Mouse (Mus musculus): ENCODE data around the gene Dip2c. TPM values are rescaled to one million over a fixed set of nuclear protein-coding genes. Genes with fewer than 3 reads are reported as not detected.

Dip2c gene
- total and polyA plus RNA-seq, 3 experiments, result 0.04 to 0.14 (median 0.08) TPM

- peaks cover 0 to 9% of the 10 kb centered on the region in 2 experiments; a peak in 2 of 4 replicates for H3K4me1 ChIP-seq (ENCODE audit: control insufficient read depth in 1 of 2, insufficient read depth in 2 of 2)
- H3K4me3 ChIP-seq (replicated peaks in 1 of 3; ENCODE audit: low read depth in 2 of 3, low read length in 2 of 3, poor library complexity in 1 of 3), result no peak overlapping the region
- H3K9me3 ChIP-seq (replicated peaks; ENCODE audit: low read length), result no peaks in the 10 kb centered on the region
- dilution Hi-C loops (cut with MboI; ENCODE audit: extremely low pct_ligation_motif_present, extremely low pct_unique_long_range_greater_than_20kb, low sequenced_read_pairs) (no loop called here), in situ Hi-C loops (cut with MboI; ENCODE audit: low pct_ligation_motif_present, low pct_unique_long_range_greater_than_20kb, low sequenced_read_pairs) (no loop called here)
- H3K79me2 ChIP-seq (replicated peaks; ENCODE audit: control insufficient read depth, extremely low read depth, insufficient read depth, poor library complexity, severe bottlenecking), result no peaks in the 10 kb centered on the region
- peak; percentile 64 for DNase-seq (ENCODE audit: extremely low read depth)
- H3K4me2 ChIP-seq (ENCODE audit: insufficient read depth, low read depth, poor library complexity, severe bottlenecking), result no peak overlapping the region
- H3K36me3 ChIP-seq (replicated peaks in 1 of 2; ENCODE audit: control insufficient read depth in 1 of 2, insufficient read depth in 1 of 2, low read length in 1 of 2), result no peaks in the 10 kb centered on the region
- H3K27me3 ChIP-seq (replicated peaks), result no peaks in the 10 kb centered on the region
- no peak overlapping the region for H3K9ac ChIP-seq (ENCODE audit: insufficient read depth, low read depth)
- TF ChIP-seq ZKSCAN1 (IDR thresholded peaks at IDR 0.05; ENCODE audit: borderline replicate concordance, low read depth, low read length) (no peak), SMC3 (IDR thresholded peaks at IDR 0.05; ENCODE audit: low read depth, low read length) (peak; percentile 80), MAZ (IDR thresholded peaks at IDR 0.05; ENCODE audit: low read depth, low read length) (no peak), MEF2A (IDR thresholded peaks at IDR 0.05; ENCODE audit: borderline replicate concordance, low read depth, low read length) (no peak), EP300 (IDR thresholded peaks at IDR 0.05; ENCODE audit: low read length) (no peak), ELF1 (IDR thresholded peaks at IDR 0.05; ENCODE audit: low read depth, low read length) (no peak), JUN (IDR thresholded peaks at IDR 0.05; ENCODE audit: insufficient read depth, low read depth, low read length) (no peak), CHD2 (IDR thresholded peaks at IDR 0.05; ENCODE audit: low read length) (no peak), POLR2A (IDR thresholded peaks at IDR 0.05; ENCODE audit: low read depth, low read length) (no peak), RAD21 (IDR thresholded peaks at IDR 0.05; ENCODE audit: low read depth, low read length) (peak; percentile 63), ETS1 (conservative IDR thresholded peaks at IDR 0.05; ENCODE audit: low read depth, low read length) (no peak), CTCF (conservative IDR thresholded peaks at IDR 0.05 in 1 of 2, IDR thresholded peaks at IDR 0.05 in 1 of 2; ENCODE audit: low read depth in 2 of 2, low read length in 2 of 2) (peak; percentile 52 to 80)
- H3K27ac ChIP-seq (ENCODE audit: insufficient read depth, low read depth), result no peak overlapping the region
These were observed 286.6 kb downstream of the Dip2c start for GRCm38 (mm10) chr13:9562921-9563320.

GRCm38 (mm10) chr13:9568852-9569251 is 292.5 kb downstream of the Dip2c start:
- dilution Hi-C loops (cut with MboI; ENCODE audit: extremely low pct_ligation_motif_present, extremely low pct_unique_long_range_greater_than_20kb, low sequenced_read_pairs), result no loop called here
- no peak for DNase-seq (ENCODE audit: extremely low read depth)
- no peak overlapping the region for H3K9ac ChIP-seq (ENCODE audit: insufficient read depth, low read depth)
- TF ChIP-seq BHLHE40 (IDR thresholded peaks at IDR 0.05; ENCODE audit: low read depth, low read length), result 0 out of 2 replicates have a peak, but pooled peaks have one; percentile 50
- no peak for TF ChIP-seq ZC3H11A (IDR thresholded peaks at IDR 0.05; ENCODE audit: low read depth, low read length)
- TF ChIP-seq MEF2A (IDR thresholded peaks at IDR 0.05; ENCODE audit: borderline replicate concordance, low read depth, low read length), result no peak
- H3K27me3 ChIP-seq (replicated peaks), result no peaks in the 10 kb centered on the region
- H3K4me3 ChIP-seq (replicated peaks in 1 of 3; ENCODE audit: low read depth in 2 of 3, low read length in 2 of 3, poor library complexity in 1 of 3), result no peak overlapping the region
- H3K9me3 ChIP-seq (replicated peaks; ENCODE audit: low read length), result no peaks in the 10 kb centered on the region
- no peak overlapping the region for H3K4me2 ChIP-seq (ENCODE audit: insufficient read depth, low read depth, poor library complexity, severe bottlenecking)
- no peaks in the 10 kb centered on the region for H3K36me3 ChIP-seq (replicated peaks in 1 of 2; ENCODE audit: control insufficient read depth in 1 of 2, insufficient read depth in 1 of 2, low read length in 1 of 2)
- H3K4me1 ChIP-seq (ENCODE audit: control insufficient read depth in 1 of 2, insufficient read depth in 2 of 2), result no peaks in the 10 kb centered on the region
- no peaks in the 10 kb centered on the region for H3K79me2 ChIP-seq (replicated peaks; ENCODE audit: control insufficient read depth, extremely low read depth, insufficient read depth, poor library complexity, severe bottlenecking)
- no peak overlapping the region for H3K27ac ChIP-seq (ENCODE audit: insufficient read depth, low read depth)
- in situ Hi-C loops (cut with MboI; ENCODE audit: low pct_ligation_motif_present, low pct_unique_long_range_greater_than_20kb, low sequenced_read_pairs), result no loop called here

GRCm38 (mm10) chr13:9576686-9577085 is 300.4 kb downstream of the Dip2c start:
- Histone ChIP-seq H3K4me2 (ENCODE audit: insufficient read depth, low read depth, poor library complexity, severe bottlenecking) (no peak overlapping the region), H3K4me1 (ENCODE audit: control insufficient read depth in 1 of 2, insufficient read depth in 2 of 2) (no peaks in the 10 kb centered on the region), H3K9me3 (replicated peaks; ENCODE audit: low read length) (no peaks in the 10 kb centered on the region), H3K4me3 (replicated peaks in 1 of 3; ENCODE audit: low read depth in 2 of 3, low read length in 2 of 3, poor library complexity in 1 of 3) (no peak overlapping the region), H3K36me3 (replicated peaks in 1 of 2; ENCODE audit: control insufficient read depth in 1 of 2, insufficient read depth in 1 of 2, low read length in 1 of 2) (no peaks in the 10 kb centered on the region), H3K9ac (ENCODE audit: insufficient read depth, low read depth) (no peak overlapping the region), H3K27ac (ENCODE audit: insufficient read depth, low read depth) (no peak overlapping the region), H3K27me3 (replicated peaks) (no peaks in the 10 kb centered on the region), H3K79me2 (replicated peaks; ENCODE audit: control insufficient read depth, extremely low read depth, insufficient read depth, poor library complexity, severe bottlenecking) (no peaks in the 10 kb centered on the region)
- in situ Hi-C loops (cut with MboI; ENCODE audit: low pct_ligation_motif_present, low pct_unique_long_range_greater_than_20kb, low sequenced_read_pairs), result no loop called here
- dilution Hi-C loops (cut with MboI; ENCODE audit: extremely low pct_ligation_motif_present, extremely low pct_unique_long_range_greater_than_20kb, low sequenced_read_pairs), result no loop called here
- no peak for TF ChIP-seq JUN (IDR thresholded peaks at IDR 0.05; ENCODE audit: insufficient read depth, low read depth, low read length)
- TF ChIP-seq ETS1 (conservative IDR thresholded peaks at IDR 0.05; ENCODE audit: low read depth, low read length), result no peak
- TF ChIP-seq NRF1 (IDR thresholded peaks at IDR 0.05; ENCODE audit: low read depth, low read length), result no peak
- no peak for TF ChIP-seq ZMIZ1 (IDR thresholded peaks at IDR 0.05; ENCODE audit: low read depth, low read length)
- TF ChIP-seq EP300 (IDR thresholded peaks at IDR 0.05; ENCODE audit: low read length), result no peak
- no peak for TF ChIP-seq MXI1 (IDR thresholded peaks at IDR 0.05; ENCODE audit: low read depth, low read length)
- no peak for TF ChIP-seq CTCF (conservative IDR thresholded peaks at IDR 0.05 in 1 of 2, IDR thresholded peaks at IDR 0.05 in 1 of 2; ENCODE audit: low read depth in 2 of 2, low read length in 2 of 2)
- TF ChIP-seq ZKSCAN1 (IDR thresholded peaks at IDR 0.05; ENCODE audit: borderline replicate concordance, low read depth, low read length), result no peak
- DNase-seq (ENCODE audit: extremely low read depth), result no peak
